Mouse (Mus musculus) liver, adult 2 months (tissue): ENCODE data around the gene Gm45717.

ENCODE experiments used
- CTCF ChIP-seq: fragments of 200-500 bp; IDR thresholded peaks from 2 replicates; pipeline ENCODE4 v1.5.1; 2011; ENCODE audit warnings: low read depth, low read length, control low read depth
- POLR2A ChIP-seq: fragments of 200-500 bp; IDR thresholded peaks from 2 replicates; pipeline ENCODE4 v1.6.1; 2011; ENCODE audit warnings: low read length, control low read depth; ENCODE audit not compliant: insufficient read depth; ENCODE audit errors: extremely low read depth

- TF ChIP-seq CTCF: no peak
- no peak for TF ChIP-seq POLR2A
Observed at GRCm38 (mm10) chr7:140975465-140975864, 19.7 kb upstream of the Gm45717 start.
